In the genomic region with DNA sequence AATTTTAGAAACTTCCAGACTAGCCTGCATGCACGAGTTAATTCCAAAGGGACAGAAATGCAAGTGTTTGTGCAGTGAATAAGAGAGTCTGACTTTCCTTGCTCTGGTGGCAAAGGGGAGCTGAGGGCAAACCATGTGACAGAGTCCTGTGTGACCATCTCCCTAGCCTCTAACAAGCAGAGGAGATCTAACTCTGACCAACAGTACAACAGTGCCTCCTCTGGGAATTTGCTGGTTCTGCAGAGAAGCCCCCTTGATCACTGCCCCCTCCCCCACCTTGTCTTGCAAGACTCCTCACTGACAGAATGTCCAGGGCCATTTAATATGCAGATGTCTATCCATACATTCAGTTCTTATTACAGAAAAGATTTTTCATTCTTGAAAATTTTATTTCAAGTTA, we compare ENCODE assay signal across 9 mouse cellular contexts. TPM values are rescaled to one million over a fixed set of nuclear protein-coding genes. Genes with fewer than 3 reads are reported as not detected.
DNase-seq lines count a peak whose midpoint lies in the region; ATAC-seq and TF ChIP-seq lines count a peak whose summit lies in the region.
"Had no signal": no experiment of that assay in that cellular context is flagged by ENCODE, and none has a peak within 500 bp of the region (broad histone marks: within the 10 kb centered on the region; RNA-seq: fewer than 3 reads in every experiment).

No protein-coding gene starts in this region.

- peak; percentile 43 for TF ChIP-seq CTCF in left cerebral cortex, adult 2 months (IDR thresholded peaks at IDR 0.05)
- TF ChIP-seq CTCF in hindbrain, postnatal 0 days (IDR thresholded peaks at IDR 0.05; ENCODE audit: low read depth): peak; percentile 81

- peak overlapping the region; percentile 47 for H3K4me2 ChIP-seq in hindbrain, postnatal 0 days (ENCODE audit: low read depth, low read length)
- no peak overlapping the region for H3K4me2 ChIP-seq in liver, embryonic 12.5 days
- H3K4me2 ChIP-seq: limb, embryonic 13.5 days had no signal

- intact Hi-C loops in left cerebral cortex, adult 2 months (cut with DNase I): no loop called here

- no peak overlapping the region for H3K27ac ChIP-seq in left cerebral cortex, adult 2 months
- no peak overlapping the region for H3K27ac ChIP-seq in hindbrain, postnatal 0 days
- no peak overlapping the region for H3K27ac ChIP-seq in liver, embryonic 12.5 days
- H3K27ac ChIP-seq: limb, embryonic 13.5 days had no signal

- WGBS in hindbrain, postnatal 0 days: 6% methylated on average over 1 of the region's 1 CpGs
- WGBS in liver, embryonic 12.5 days (ENCODE audit: insufficient replicate concordance): 15% methylated on average over 1 of the region's 1 CpGs

- H3K9me3 ChIP-seq in hindbrain, postnatal 0 days (ENCODE audit: low read length): no peaks in the 10 kb centered on the region
- H3K9me3 ChIP-seq in liver, embryonic 12.5 days (replicated peaks): no peaks in the 10 kb centered on the region
- H3K9me3 ChIP-seq: limb, embryonic 13.5 days had no signal

- no peak overlapping the region for H3K9ac ChIP-seq in hindbrain, postnatal 0 days (replicated peaks; ENCODE audit: low read length)
- no peak overlapping the region for H3K9ac ChIP-seq in liver, embryonic 12.5 days
- H3K9ac ChIP-seq: limb, embryonic 13.5 days had no signal

- peak in 1 of 2 experiments; percentile 19 for DNase-seq in left cerebral cortex, adult 2 months (ENCODE audit: extremely low spot score in 1 of 2, low spot score in 2 of 2)
- no peak for DNase-seq in left cerebral cortex, adult 11 months (ENCODE audit: low spot score)
- peak; percentile 86 for DNase-seq in embryo, embryonic 10.5 days (ENCODE audit: low spot score)
- DNase-seq in hindbrain, postnatal 0 days (ENCODE audit: low spot score): peak; percentile 92
- DNase-seq in retina, postnatal 1 day: peak; percentile 84
- DNase-seq in spleen, adult 12 weeks (ENCODE audit: low spot score): no peak

- no peaks in the 10 kb centered on the region for H3K36me3 ChIP-seq in hindbrain, postnatal 0 days (ENCODE audit: insufficient read depth, low read length)
- H3K36me3 ChIP-seq in liver, embryonic 12.5 days: no peaks in the 10 kb centered on the region
- H3K36me3 ChIP-seq: limb, embryonic 13.5 days had no signal

- peak overlapping the region; percentile 61; the same call in 1 of the 2 replicates for H3K4me3 ChIP-seq in left cerebral cortex, adult 2 months
- H3K4me3 ChIP-seq in hindbrain, postnatal 0 days (ENCODE audit: low read length): peak overlapping the region; percentile 26
- no peak overlapping the region for H3K4me3 ChIP-seq in liver, embryonic 12.5 days
- H3K4me3 ChIP-seq: limb, embryonic 13.5 days had no signal

- ATAC-seq in hindbrain, postnatal 0 days: peak; percentile 69
- ATAC-seq in megakaryocyte, adult 5-6 weeks (ENCODE audit: poor library complexity, severe bottlenecking): no peak
- ATAC-seq in liver, embryonic 12.5 days: no peak

- H3K27me3 ChIP-seq in hindbrain, postnatal 0 days (ENCODE audit: insufficient read depth, low read length): no peaks in the 10 kb centered on the region
- peaks cover 23% of the 10 kb centered on the region for H3K27me3 ChIP-seq in liver, embryonic 12.5 days (replicated peaks)

- H3K4me1 ChIP-seq in hindbrain, postnatal 0 days (ENCODE audit: insufficient read depth, low read length): no peaks in the 10 kb centered on the region
- no peaks in the 10 kb centered on the region for H3K4me1 ChIP-seq in liver, embryonic 12.5 days

RNA-seq across cellular contexts. Expression of gene Cdh7, which starts 3.2 kb away (rescaled TPM):
- total RNA-seq in left cerebral cortex, adult 2 months (2021): 10 to 100 TPM; 23.5 to 26.6 TPM
- total RNA-seq in hindbrain, postnatal 0 days (2014; rRNA removed): 36.1 and 47.6 TPM in 2 replicates
- 18.3 and 19.9 TPM in 2 replicates for polyA plus RNA-seq in hindbrain, postnatal 0 days (2015; fragmentation: Nextera tagmentation; extraction: Ambion mirVana)
- total RNA-seq in megakaryocyte, adult 5-6 weeks (2015): not detected in 2 replicates
- total RNA-seq in megakaryocyte, adult 5-6 weeks (2017): not detected in 2 replicates
- polyA plus RNA-seq in liver, embryonic 12.5 days (2016; fragmentation: Nextera tagmentation; extraction: Ambion mirVana): 0.11 TPM in 1 of 2 replicates, not detected in the other

Comparison
In these comparisons a context has a peak if more than half of its experiments do, and no peak if none do; other contexts are left out.
1. DNase-seq: peak in embryo, embryonic 10.5 days (single experiment), hindbrain, postnatal 0 days (single experiment) and retina, postnatal 1 day (single experiment); none in left cerebral cortex, adult 11 months (single experiment) and spleen, adult 12 weeks (single experiment).
2. RNA of gene Cdh7, which starts 3.2 kb away (total RNA-seq): 36.1 to 47.6 TPM in hindbrain, postnatal 0 days and 23.5 to 26.6 TPM in left cerebral cortex, adult 2 months; not detected in megakaryocyte, adult 5-6 weeks; every median in the first group is over 10 times any median in the second.